Mouse (Mus musculus) lung, postnatal 0 days (tissue): ENCODE results near the gene Spsb4. TPM values are rescaled to one million over a fixed set of nuclear protein-coding genes. Genes with fewer than 3 reads are reported as not detected.

Experiments
- ATAC-seq: fragments of 200-750 bp; cut with Nextera tagmentation; 2 replicates; pipeline ENCODE4 v1.8.0; 2017; ENCODE audit warnings: moderate library complexity
- DNase-seq: peaks from one replicate; pipeline ENCODE4 v3.0.0-alpha.2; 2016; ENCODE audit warnings: low spot score
- H3K27ac ChIP-seq: fragments of 300-500 bp; sonication (generic); 2 replicates; pipeline ENCODE4 v1.5.1; 2014; ENCODE audit warnings: antibody characterized with exemption, mild to moderate bottlenecking, low read length, mixed read lengths
- H3K27me3 ChIP-seq: fragments of 300-500 bp; sonication (generic); replicated peaks from 2 replicates; pipeline ENCODE4 v1.6.1; 2014; ENCODE audit warnings: low read length, mixed read lengths; ENCODE audit not compliant: insufficient read depth
- H3K36me3 ChIP-seq: fragments of 300-500 bp; sonication (generic); 2 replicates; pipeline ENCODE4 v1.6.1; 2014; ENCODE audit warnings: low read length, mixed read lengths; ENCODE audit not compliant: insufficient read depth
- H3K4me1 ChIP-seq: fragments of 300-500 bp; sonication (generic); 2 replicates; pipeline ENCODE4 v1.6.1; 2014; ENCODE audit warnings: antibody characterized with exemption, low read depth, low read length, mixed read lengths; ENCODE audit not compliant: insufficient read depth
- H3K4me2 ChIP-seq: fragments of 300-500 bp; sonication (generic); replicated peaks from 2 replicates; pipeline ENCODE4 v1.6.1; 2014; ENCODE audit warnings: low read depth, mild to moderate bottlenecking, low read length, moderate library complexity, mixed read lengths
- H3K4me3 ChIP-seq: fragments of 300-500 bp; sonication (generic); 2 replicates; pipeline ENCODE4 v1.5.1; 2014; ENCODE audit warnings: low read depth, low read length
- H3K9ac ChIP-seq: fragments of 300-500 bp; sonication (generic); replicated peaks from 2 replicates; pipeline ENCODE4 v1.6.1; 2014; ENCODE audit warnings: low read depth, mild to moderate bottlenecking
- H3K9me3 ChIP-seq: fragments of 300-500 bp; sonication (generic); 2 replicates; pipeline ENCODE4 v1.6.1; 2016; ENCODE audit warnings: low read length, mixed read lengths
- CTCF ChIP-seq: IDR thresholded peaks from 2 replicates; pipeline ENCODE4 v1.5.1; 2016; ENCODE audit warnings: antibody characterized with exemption, mild to moderate bottlenecking
- EP300 ChIP-seq: IDR thresholded peaks from 2 replicates; pipeline ENCODE4 v1.6.1; 2016; ENCODE audit warnings: antibody characterized with exemption, mild to moderate bottlenecking, control low read depth
- WGBS: fragments of 180-500 bp; shearing (Covaris S2); extraction: QIAGEN DNeasy Blood & Tissue Kit; methylation state at CpG from one replicate; pipeline ENCODE4 v1.1.7; 2014; 5-methylcytosine and 5-hydroxymethylcytosine counted together
- polyA plus RNA-seq: library from polyadenylated mRNA; unstranded; fragments of >200 nt; fragmentation: Nextera tagmentation; extraction: Ambion mirVana; gene quantifications from 2 replicates; pipeline ENCODE4 v1.2.1, GENCODE M21; 2015

Gene Spsb4
- polyA plus RNA-seq, 1 experiment from 2014 or later: 2.2 TPM

DNA sequence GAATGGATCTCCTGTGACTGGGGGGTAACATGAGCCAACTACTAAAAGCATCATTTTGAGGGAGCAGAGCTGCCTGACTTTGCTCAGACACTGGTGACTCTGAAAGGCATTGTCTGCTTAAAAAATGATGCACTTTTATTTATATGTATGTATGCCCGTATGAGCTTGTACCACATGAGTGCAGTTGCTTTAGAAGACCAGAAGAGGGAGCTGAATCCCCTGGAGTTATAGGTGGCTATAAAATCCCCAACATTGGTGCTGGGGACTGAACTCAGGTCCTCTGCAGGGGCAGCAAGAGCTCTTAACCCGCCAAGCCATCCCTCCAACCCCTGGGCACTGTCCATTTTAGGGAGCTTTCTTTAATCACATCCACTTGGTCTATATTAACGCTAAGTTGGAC lies 104.6 kb downstream of the Spsb4 start:
- WGBS: 86% methylated on average over 3 of the region's 3 CpGs
- Histone ChIP-seq H3K36me3 (no peaks in the 10 kb centered on the region), H3K4me1 (no peaks in the 10 kb centered on the region), H3K9me3 (no peaks in the 10 kb centered on the region), H3K9ac (no peak overlapping the region), H3K27ac (no peak overlapping the region), H3K4me2 (no peak overlapping the region), H3K27me3 (0 out of 2 replicates have a peak, but pooled peaks cover 5% of the 10 kb centered on the region), H3K4me3 (no peak overlapping the region)
- TF ChIP-seq EP300: no peak
- TF ChIP-seq CTCF: no peak
- ATAC-seq (no peak), DNase-seq (no peak)

DNA sequence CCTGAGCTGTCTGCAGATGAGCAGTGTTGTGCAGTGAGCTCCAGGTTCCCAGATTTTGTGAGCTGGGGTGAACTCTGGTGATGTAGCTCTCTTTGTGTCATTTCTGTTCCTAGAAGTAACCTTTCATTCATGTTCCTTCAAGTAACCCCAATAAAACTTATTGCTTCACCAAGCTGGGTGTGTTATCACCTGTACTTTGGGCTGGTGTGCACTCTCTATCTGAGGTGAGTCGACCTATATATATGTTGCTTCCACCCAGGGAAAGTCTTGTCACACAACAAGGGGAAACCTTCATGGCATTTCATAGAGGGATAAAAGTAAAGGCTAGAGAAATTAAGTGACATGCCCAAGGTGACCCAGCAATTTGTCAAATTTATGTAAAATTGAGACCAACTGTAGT lies 109.1 kb downstream of the Spsb4 start:
- DNase-seq: no peak
- H3K27me3 ChIP-seq: no peaks in the 10 kb centered on the region
- no peaks in the 10 kb centered on the region for H3K36me3 ChIP-seq
- no peak overlapping the region for H3K4me2 ChIP-seq
- 91% methylated on average over 1 of the region's 1 CpGs for WGBS
- no peaks in the 10 kb centered on the region for H3K4me1 ChIP-seq
- no peaks in the 10 kb centered on the region for H3K9me3 ChIP-seq
- H3K27ac ChIP-seq: no peak overlapping the region
- TF ChIP-seq EP300 (no peak), CTCF (no peak)
- no peak overlapping the region for H3K9ac ChIP-seq
- no peak overlapping the region for H3K4me3 ChIP-seq
- ATAC-seq: no peak

DNA sequence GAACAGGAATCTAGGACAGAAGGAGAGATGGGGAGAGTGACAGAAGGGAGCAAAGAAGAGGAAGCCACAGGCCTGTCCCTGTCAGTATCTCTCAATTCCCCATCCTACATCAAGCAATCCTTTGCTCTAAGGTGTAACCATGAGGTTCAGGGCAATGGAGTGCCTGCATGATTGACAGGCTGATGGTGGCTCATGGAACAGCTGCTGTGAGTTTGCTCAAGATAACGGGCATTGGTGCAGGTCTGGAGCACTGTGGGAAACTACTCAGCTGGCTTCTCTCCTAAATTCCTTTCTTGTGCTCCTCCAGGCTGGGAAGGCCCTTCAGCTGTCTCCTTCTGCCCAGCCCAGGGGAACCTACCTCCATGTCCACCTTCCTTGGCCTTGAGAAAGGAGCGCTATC lies 109.9 kb downstream of the Spsb4 start:
- 47% methylated on average over 2 of the region's 2 CpGs for WGBS
- TF ChIP-seq EP300 (no peak), CTCF (no peak)

GRCm38 (mm10) chr9:96904360-96905355 lies 114.0 kb downstream of the Spsb4 start:
- DNase-seq: no peak
- ATAC-seq: no peak

More for the DNA sequence above, 109.9 kb downstream of the Spsb4 start:
- ATAC-seq (no peak), DNase-seq (no peak)
- Histone ChIP-seq H3K36me3 (no peaks in the 10 kb centered on the region), H3K4me3 (no peak overlapping the region), H3K4me2 (no peak overlapping the region), H3K9me3 (no peaks in the 10 kb centered on the region), H3K27me3 (no peaks in the 10 kb centered on the region), H3K27ac (no peak overlapping the region), H3K4me1 (no peaks in the 10 kb centered on the region), H3K9ac (no peak overlapping the region)

DNA sequence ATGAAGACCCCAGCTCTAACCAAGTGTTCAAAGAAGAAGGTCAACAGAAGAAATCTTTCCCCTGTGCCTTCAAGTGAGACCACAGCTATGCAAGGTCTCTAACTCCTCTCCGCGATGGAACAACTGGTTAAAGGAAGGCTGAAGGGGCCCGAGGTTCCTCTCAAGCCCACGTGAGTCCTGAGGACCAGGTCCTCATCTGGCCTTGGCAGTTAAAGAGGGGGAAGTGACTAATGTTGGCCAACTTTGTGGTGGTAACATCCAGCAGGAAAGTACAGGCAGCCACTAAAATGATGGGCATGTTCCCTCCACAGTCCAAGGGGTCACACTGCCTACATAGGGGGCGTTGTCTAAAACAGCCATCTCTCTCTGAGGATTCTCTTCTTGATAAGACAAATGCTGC lies 118.9 kb downstream of the Spsb4 start:
- no peak for ATAC-seq

More at GRCm38 (mm10) chr9:96904360-96905355, 114.0 kb downstream of the Spsb4 start:
- Histone ChIP-seq H3K4me3 (no peak overlapping the region), H3K27ac (no peak overlapping the region), H3K9me3 (no peaks in the 10 kb centered on the region), H3K36me3 (no peaks in the 10 kb centered on the region), H3K4me1 (no peaks in the 10 kb centered on the region), H3K9ac (no peak overlapping the region), H3K4me2 (no peak overlapping the region), H3K27me3 (no peaks in the 10 kb centered on the region)
- TF ChIP-seq CTCF: no peak
- no peak for TF ChIP-seq EP300
- WGBS: 79% methylated on average over 7 of the region's 7 CpGs

GRCm38 (mm10) chr9:96899004-96899403 lies 119.6 kb downstream of the Spsb4 start:
- no peaks in the 10 kb centered on the region for H3K9me3 ChIP-seq
- no peaks in the 10 kb centered on the region for H3K36me3 ChIP-seq
- DNase-seq (peak; percentile 27), ATAC-seq (no peak)
- H3K27ac ChIP-seq: no peak overlapping the region
- no peak overlapping the region for H3K4me3 ChIP-seq
- no peaks in the 10 kb centered on the region for H3K4me1 ChIP-seq
- TF ChIP-seq CTCF (no peak), EP300 (no peak)
- H3K9ac ChIP-seq: no peak overlapping the region
- no peak overlapping the region for H3K4me2 ChIP-seq
- no peaks in the 10 kb centered on the region for H3K27me3 ChIP-seq

More for the DNA sequence above, 118.9 kb downstream of the Spsb4 start:
- Histone ChIP-seq H3K9me3 (no peaks in the 10 kb centered on the region), H3K4me1 (no peaks in the 10 kb centered on the region), H3K36me3 (no peaks in the 10 kb centered on the region), H3K9ac (no peak overlapping the region), H3K4me3 (no peak overlapping the region), H3K4me2 (no peak overlapping the region), H3K27me3 (no peaks in the 10 kb centered on the region), H3K27ac (no peak overlapping the region)
- TF ChIP-seq CTCF (no peak), EP300 (no peak)
- no peak for DNase-seq
- 76% methylated on average over 5 of the region's 5 CpGs for WGBS
